Mouse (Mus musculus): ENCODE results near the gene Etv2.

DNA sequence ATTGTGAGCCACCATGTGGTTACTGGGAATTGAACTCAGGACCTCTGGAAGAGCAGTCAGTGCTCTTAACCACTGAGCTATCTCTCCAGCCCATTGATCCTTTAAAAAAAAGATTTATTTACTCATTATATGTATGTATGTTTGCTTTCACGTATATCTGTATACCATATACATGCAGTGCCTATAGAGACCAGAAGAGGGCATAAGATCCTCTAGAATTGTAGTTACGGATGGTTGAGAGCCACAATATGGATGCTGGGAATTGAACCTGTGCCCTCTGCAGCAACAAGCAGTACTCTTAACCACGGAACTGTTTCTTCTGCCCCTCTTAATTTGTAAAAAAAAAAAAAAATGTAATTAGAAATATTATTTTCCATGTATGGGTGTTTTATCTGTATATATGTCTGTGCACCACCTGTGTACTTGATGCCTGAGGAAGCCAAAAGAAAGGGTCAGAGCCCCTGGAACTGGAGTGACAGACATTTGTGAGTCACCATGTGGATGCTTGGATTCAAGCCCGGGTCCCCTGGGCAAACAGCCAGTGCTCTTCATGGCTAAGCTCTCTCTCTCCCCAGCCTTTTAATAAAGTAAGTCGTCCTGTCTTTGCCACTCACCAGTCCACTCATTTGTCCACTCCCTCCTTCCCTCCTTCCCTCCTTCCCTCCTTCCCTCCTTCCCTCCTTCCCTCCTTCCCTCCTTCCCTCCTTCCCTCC is 42.8 kb upstream of the Etv2 start:
- TF ChIP-seq CTCF (IDR thresholded peaks at IDR 0.05; ENCODE audit: borderline replicate concordance, extremely low read depth, insufficient read depth, insufficient read length) = no peak
- TF ChIP-seq POLR2A (IDR thresholded peaks at IDR 0.05; ENCODE audit: borderline replicate concordance, extremely low read depth, insufficient read depth, insufficient read length, poor library complexity, severe bottlenecking) = no peak
